Mouse (Mus musculus): Measurements from ENCODE around the gene Abcc10. TPM values are rescaled to one million over a fixed set of nuclear protein-coding genes. Genes with fewer than 3 reads are reported as not detected.

The Abcc10 gene
- polyA plus RNA-seq, 1 experiment from 2014 or later: 1.7 TPM

- no peaks in the 10 kb centered on the region for H3K9me3 ChIP-seq (replicated peaks)
- 47% methylated on average over 7 of the region's 7 CpGs for WGBS (ENCODE audit: insufficient replicate concordance)
- H3K4me3 ChIP-seq (replicated peaks): no peak overlapping the region
- H3K4me2 ChIP-seq: no peak overlapping the region
- no peak overlapping the region for H3K27ac ChIP-seq
- H3K4me1 ChIP-seq (replicated peaks): peaks cover 26% of the 10 kb centered on the region
- H3K36me3 ChIP-seq: peaks cover 8% of the 10 kb centered on the region
- peaks cover 13% of the 10 kb centered on the region; the same call in 1 of the 2 replicates for H3K27me3 ChIP-seq
- no peak for DNase-seq
- no peak for ATAC-seq (ENCODE audit: low read depth)
- H3K9ac ChIP-seq: no peak overlapping the region
Measured at GRCm38 (mm10) chr17:46284653-46285052, 43.5 kb downstream of the Abcc10 start.

DNA sequence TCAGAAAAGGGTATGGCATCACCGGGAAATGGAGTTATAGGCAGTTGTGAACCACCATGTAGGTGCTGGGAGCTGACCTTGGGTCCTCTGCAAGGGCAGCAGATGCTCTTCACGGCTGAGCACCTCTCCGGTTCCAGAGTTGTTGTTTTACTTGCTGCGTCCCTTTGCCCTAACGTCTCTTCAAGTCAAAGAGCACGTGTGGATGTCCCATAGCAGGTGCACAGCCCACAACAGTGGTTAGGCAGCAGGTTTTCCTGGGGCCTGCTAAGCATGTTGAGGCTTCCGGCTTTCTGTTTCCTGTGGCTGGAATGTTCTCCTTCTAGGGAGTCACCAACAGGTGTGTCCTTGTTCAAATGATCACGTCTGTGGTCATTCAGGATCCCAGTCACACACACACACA, 44.2 kb downstream of the Abcc10 start:
- no peaks in the 10 kb centered on the region for H3K9me3 ChIP-seq (replicated peaks)
- H3K9ac ChIP-seq: no peak overlapping the region
- 74% methylated on average over 8 of the region's 8 CpGs for WGBS (ENCODE audit: insufficient replicate concordance)
- no peak for DNase-seq
- no peak overlapping the region for H3K27ac ChIP-seq
- ATAC-seq (ENCODE audit: low read depth): no peak
- H3K27me3 ChIP-seq: 0 out of 2 replicates have a peak, but pooled peaks cover 5% of the 10 kb centered on the region
- H3K36me3 ChIP-seq: peaks cover 16% of the 10 kb centered on the region
- H3K4me3 ChIP-seq (replicated peaks): no peak overlapping the region
- H3K4me2 ChIP-seq: no peak overlapping the region
- H3K4me1 ChIP-seq (replicated peaks): peaks cover 26% of the 10 kb centered on the region

DNA sequence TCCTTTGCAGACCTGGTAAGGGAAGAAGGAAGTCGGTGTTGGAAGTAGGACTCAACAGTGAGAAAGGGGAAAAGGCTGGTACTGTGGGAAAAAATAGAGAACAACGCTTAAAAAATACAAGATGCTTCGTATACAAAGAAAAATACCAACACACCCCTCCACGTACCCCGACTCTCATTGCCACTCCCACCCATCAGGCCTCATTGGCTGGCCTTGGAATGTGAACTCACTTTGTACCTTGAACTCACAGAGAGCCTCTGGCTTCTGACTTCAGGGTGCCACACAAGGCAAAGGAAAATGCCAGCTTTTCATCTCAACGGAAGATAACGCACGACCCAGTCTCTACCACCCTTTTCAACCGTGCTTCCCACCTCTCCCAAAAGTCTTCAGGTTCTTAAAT, 45.0 kb downstream of the Abcc10 start:
- DNase-seq (no peak), ATAC-seq (ENCODE audit: low read depth) (peak; percentile 27)
- H3K9ac ChIP-seq: peak overlapping the region; percentile 87
- H3K4me1 ChIP-seq (replicated peaks): peaks cover 23% of the 10 kb centered on the region
- WGBS (ENCODE audit: insufficient replicate concordance): 24% methylated on average over 9 of the region's 9 CpGs
- peak overlapping the region; percentile 95 for H3K4me2 ChIP-seq
- H3K4me3 ChIP-seq (replicated peaks): peak overlapping the region; percentile 79
- 0 out of 2 replicates have a peak, but pooled peaks cover 5% of the 10 kb centered on the region for H3K27me3 ChIP-seq
- peaks cover 23% of the 10 kb centered on the region for H3K36me3 ChIP-seq
- H3K9me3 ChIP-seq (replicated peaks): no peaks in the 10 kb centered on the region
- H3K27ac ChIP-seq: no peak overlapping the region

DNA sequence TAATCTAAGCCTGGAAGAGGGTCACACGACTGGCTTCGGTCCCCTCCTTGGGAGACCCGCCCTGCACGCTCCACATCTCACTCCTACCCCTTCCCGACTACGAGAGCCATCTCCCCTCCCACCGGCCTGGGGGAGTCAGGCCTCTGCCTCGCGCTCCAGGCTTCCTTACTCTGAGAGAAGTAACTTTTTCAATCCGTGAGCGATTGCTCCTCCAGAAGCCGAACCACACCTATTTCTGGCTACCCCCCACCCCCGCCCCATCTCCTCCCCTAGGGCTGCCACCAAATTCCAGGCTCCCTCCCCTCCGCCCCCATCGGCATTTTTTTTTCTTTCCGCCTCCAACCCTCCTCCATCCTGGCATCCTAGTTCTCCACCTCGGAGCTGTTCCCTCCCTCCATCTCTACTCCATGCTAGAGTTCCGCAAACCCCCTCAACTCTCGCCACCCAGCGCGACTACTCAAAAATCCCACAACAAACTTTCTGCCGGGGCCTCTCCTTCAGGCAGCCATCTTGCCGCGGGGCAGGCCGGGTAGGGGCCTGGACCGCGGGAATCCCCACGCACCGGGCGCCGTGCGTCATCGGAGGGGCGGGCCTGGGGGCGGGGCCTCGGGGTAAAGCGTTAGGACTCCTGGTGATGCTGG, 45.5 kb downstream of the Abcc10 start, which contains the start of gene Tjap1:
Tjap1 (minus strand) TSS at position 544 of the 641 bp plus-strand sequence.
- Histone ChIP-seq H3K27ac (peak within 1 kb of the TSS; percentile 70; the same call in 1 of the 2 replicates), H3K9ac (peak within 1 kb of the TSS; percentile 87), H3K36me3 (peaks cover 27% of the 10 kb centered on the region), H3K4me2 (peak within 1 kb of the TSS; percentile 95), H3K27me3 (0 out of 2 replicates have a peak, but pooled peaks cover 5% of the 10 kb centered on the region), H3K4me1 (replicated peaks) (peaks cover 23% of the 10 kb centered on the region), H3K9me3 (replicated peaks) (no peaks in the 10 kb centered on the region), H3K4me3 (replicated peaks) (peak within 1 kb of the TSS; percentile 79)
- DNase-seq (peak; percentile 77), ATAC-seq (ENCODE audit: low read depth) (peak; percentile 96)
- under 1% methylated on average over 37 of the region's 37 CpGs for WGBS (ENCODE audit: insufficient replicate concordance)

DNA sequence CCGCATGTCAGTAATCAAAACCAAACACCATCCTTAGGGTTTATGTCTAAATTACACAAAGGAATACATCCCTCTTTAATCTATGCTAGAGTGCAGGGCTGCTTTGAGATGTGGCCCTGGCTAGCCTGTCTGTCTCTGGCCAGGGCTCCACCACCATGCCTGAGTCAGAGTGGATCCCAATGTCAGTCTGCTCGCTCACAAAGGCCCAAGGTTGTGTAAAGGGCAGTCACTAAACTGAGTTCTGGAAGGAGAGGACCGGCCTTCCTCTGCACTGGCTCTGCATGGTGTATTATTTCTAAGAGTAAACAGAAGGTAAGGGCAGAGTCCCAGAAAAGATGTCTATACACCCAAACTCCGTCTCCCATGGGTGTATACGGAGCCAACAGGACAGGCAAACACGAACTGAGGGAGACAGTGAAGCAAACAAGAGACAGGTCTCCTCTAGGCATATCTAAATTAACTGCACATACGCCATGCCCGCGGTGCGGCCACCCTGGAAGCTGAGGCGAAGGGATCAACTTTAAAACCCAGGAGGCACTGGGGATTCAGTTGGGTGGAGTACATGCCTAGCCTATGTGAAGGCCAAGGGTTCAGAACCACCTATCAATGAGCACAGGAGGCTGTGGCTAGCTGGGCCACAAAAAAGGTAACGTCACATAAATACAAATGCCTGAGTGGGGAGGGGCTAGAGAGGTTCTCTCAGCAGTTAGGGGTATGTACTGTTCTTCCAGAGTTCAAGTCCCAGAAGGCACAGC, 50.0 kb downstream of the Abcc10 start:
- ATAC-seq (ENCODE audit: low read depth) (no peak), DNase-seq (no peak)
- no peaks in the 10 kb centered on the region for H3K27me3 ChIP-seq
- WGBS (ENCODE audit: insufficient replicate concordance): 82% methylated on average over 12 of the region's 12 CpGs
- no peak overlapping the region for H3K27ac ChIP-seq
- H3K9me3 ChIP-seq (replicated peaks): no peaks in the 10 kb centered on the region
- no peak overlapping the region for H3K4me2 ChIP-seq
- no peak overlapping the region for H3K4me3 ChIP-seq (replicated peaks)
- H3K9ac ChIP-seq: no peak overlapping the region
- peaks cover 23% of the 10 kb centered on the region for H3K4me1 ChIP-seq (replicated peaks)
- H3K36me3 ChIP-seq: peaks cover 43% of the 10 kb centered on the region

DNA sequence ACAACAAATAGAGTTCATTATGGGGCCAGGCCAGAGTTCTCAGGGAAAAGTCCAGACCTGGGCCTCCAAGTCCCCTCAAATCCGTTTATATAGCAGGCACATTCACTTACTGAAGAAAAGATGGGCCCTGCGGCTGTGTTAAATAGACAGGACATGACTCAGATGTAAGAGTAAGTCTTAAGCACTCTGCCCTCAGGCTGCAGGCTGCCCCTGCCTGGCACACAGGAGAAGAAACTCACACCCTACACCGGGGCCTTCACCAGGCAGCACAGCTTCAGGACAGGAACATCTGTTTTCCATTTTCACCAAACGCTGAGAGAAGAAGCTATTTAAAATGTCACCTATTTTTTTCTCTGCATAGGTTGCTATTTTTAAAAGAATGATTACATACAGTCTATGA, 50.6 kb downstream of the Abcc10 start:
- peaks cover 45% of the 10 kb centered on the region for H3K36me3 ChIP-seq
- 81% methylated on average over 4 of the region's 4 CpGs for WGBS (ENCODE audit: insufficient replicate concordance)
- ATAC-seq (ENCODE audit: low read depth): no peak
- no peaks in the 10 kb centered on the region for H3K9me3 ChIP-seq (replicated peaks)
- no peak overlapping the region for H3K4me2 ChIP-seq
- no peak for DNase-seq
- H3K27ac ChIP-seq: no peak overlapping the region
- H3K9ac ChIP-seq: no peak overlapping the region
- H3K27me3 ChIP-seq: no peaks in the 10 kb centered on the region
- no peak overlapping the region for H3K4me3 ChIP-seq (replicated peaks)
- H3K4me1 ChIP-seq (replicated peaks): peaks cover 20% of the 10 kb centered on the region

GRCm38 (mm10) chr17:46275506-46275905, 52.6 kb downstream of the Abcc10 start:
- Histone ChIP-seq H3K4me1 (replicated peaks) (0 out of 2 replicates have a peak, but pooled peaks cover 4% of the 10 kb centered on the region), H3K36me3 (peaks cover 58% of the 10 kb centered on the region), H3K9me3 (replicated peaks) (no peaks in the 10 kb centered on the region), H3K9ac (no peak overlapping the region), H3K27me3 (no peaks in the 10 kb centered on the region), H3K4me2 (no peak overlapping the region), H3K27ac (no peak overlapping the region), H3K4me3 (replicated peaks) (no peak overlapping the region)
- no peak for DNase-seq
- ATAC-seq (ENCODE audit: low read depth): no peak
- 65% methylated on average over 10 of the region's 10 CpGs for WGBS (ENCODE audit: insufficient replicate concordance)

- Histone ChIP-seq H3K4me1 (replicated peaks) (0 out of 2 replicates have a peak, but pooled peaks cover 4% of the 10 kb centered on the region), H3K4me3 (replicated peaks) (no peak overlapping the region), H3K9me3 (replicated peaks) (no peaks in the 10 kb centered on the region), H3K4me2 (no peak overlapping the region), H3K36me3 (peaks cover 59% of the 10 kb centered on the region), H3K27ac (no peak overlapping the region), H3K27me3 (no peaks in the 10 kb centered on the region), H3K9ac (no peak overlapping the region)
- ATAC-seq (ENCODE audit: low read depth): no peak
- DNase-seq: no peak
- WGBS (ENCODE audit: insufficient replicate concordance): 78% methylated on average over 6 of the region's 6 CpGs
Measured at GRCm38 (mm10) chr17:46275034-46275433, 53.1 kb downstream of the Abcc10 start.

GRCm38 (mm10) chr17:46274465-46274864, 53.7 kb downstream of the Abcc10 start:
- DNase-seq (no peak), ATAC-seq (ENCODE audit: low read depth) (no peak)
- Histone ChIP-seq H3K4me3 (replicated peaks) (no peak overlapping the region), H3K27ac (no peak overlapping the region), H3K36me3 (peaks cover 59% of the 10 kb centered on the region), H3K9me3 (replicated peaks) (no peaks in the 10 kb centered on the region), H3K27me3 (no peaks in the 10 kb centered on the region), H3K4me1 (replicated peaks) (0 out of 2 replicates have a peak, but pooled peaks cover 4% of the 10 kb centered on the region), H3K4me2 (no peak overlapping the region), H3K9ac (no peak overlapping the region)
- 85% methylated on average over 6 of the region's 6 CpGs for WGBS (ENCODE audit: insufficient replicate concordance)

DNA sequence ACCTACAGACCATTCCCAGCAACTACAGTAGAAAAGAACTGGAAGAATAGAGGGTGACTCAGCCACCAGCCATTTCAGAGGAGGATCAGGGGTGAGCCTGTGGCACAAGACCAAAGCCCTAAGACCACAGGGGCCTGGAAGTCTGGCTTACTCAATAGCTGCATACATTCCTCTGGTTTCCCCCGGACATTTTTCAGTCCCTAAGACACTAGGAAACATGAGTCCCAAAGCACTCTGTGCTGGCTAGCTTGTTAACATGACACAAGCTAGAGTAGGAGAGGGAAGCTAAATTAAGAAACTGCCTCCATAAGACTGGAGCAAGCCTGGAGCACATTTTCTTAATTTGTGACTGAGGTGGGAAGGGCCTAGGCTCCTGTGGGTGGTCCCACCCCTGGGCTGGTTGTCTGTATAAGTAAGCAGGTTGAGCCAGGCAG, 54.3 kb downstream of the Abcc10 start:
- WGBS (ENCODE audit: insufficient replicate concordance): 85% methylated on average over 1 of the region's 1 CpGs
- Histone ChIP-seq H3K27ac (no peak overlapping the region), H3K9ac (no peak overlapping the region), H3K9me3 (replicated peaks) (no peaks in the 10 kb centered on the region), H3K27me3 (no peaks in the 10 kb centered on the region), H3K4me3 (replicated peaks) (no peak overlapping the region), H3K36me3 (peaks cover 54% of the 10 kb centered on the region), H3K4me2 (no peak overlapping the region), H3K4me1 (replicated peaks) (0 out of 2 replicates have a peak, but pooled peaks cover 4% of the 10 kb centered on the region)
- no peak for DNase-seq
- no peak for ATAC-seq (ENCODE audit: low read depth)

- no peaks in the 10 kb centered on the region for H3K27me3 ChIP-seq
- DNase-seq: no peak
- no peak overlapping the region for H3K4me3 ChIP-seq (replicated peaks)
- 83% methylated on average over 5 of the region's 5 CpGs for WGBS (ENCODE audit: insufficient replicate concordance)
- H3K36me3 ChIP-seq: peaks cover 49% of the 10 kb centered on the region
- H3K9ac ChIP-seq: no peak overlapping the region
- no peak overlapping the region for H3K27ac ChIP-seq
- no peak overlapping the region for H3K4me2 ChIP-seq
- H3K4me1 ChIP-seq (replicated peaks): 0 out of 2 replicates have a peak, but pooled peaks cover 4% of the 10 kb centered on the region
- no peak for ATAC-seq (ENCODE audit: low read depth)
- H3K9me3 ChIP-seq (replicated peaks): no peaks in the 10 kb centered on the region
Measured at GRCm38 (mm10) chr17:46272675-46273074, 55.5 kb downstream of the Abcc10 start.

Data from liver, embryonic 13.5 days (tissue).